Mouse (Mus musculus): ENCODE results near the gene Tbc1d23. TPM values are rescaled to one million over a fixed set of nuclear protein-coding genes. Genes with fewer than 3 reads are reported as not detected.

Tbc1d23 gene
- total RNA-seq, 2 experiments from 2014 or later, result 6.5 to 14.4 TPM

DNA sequence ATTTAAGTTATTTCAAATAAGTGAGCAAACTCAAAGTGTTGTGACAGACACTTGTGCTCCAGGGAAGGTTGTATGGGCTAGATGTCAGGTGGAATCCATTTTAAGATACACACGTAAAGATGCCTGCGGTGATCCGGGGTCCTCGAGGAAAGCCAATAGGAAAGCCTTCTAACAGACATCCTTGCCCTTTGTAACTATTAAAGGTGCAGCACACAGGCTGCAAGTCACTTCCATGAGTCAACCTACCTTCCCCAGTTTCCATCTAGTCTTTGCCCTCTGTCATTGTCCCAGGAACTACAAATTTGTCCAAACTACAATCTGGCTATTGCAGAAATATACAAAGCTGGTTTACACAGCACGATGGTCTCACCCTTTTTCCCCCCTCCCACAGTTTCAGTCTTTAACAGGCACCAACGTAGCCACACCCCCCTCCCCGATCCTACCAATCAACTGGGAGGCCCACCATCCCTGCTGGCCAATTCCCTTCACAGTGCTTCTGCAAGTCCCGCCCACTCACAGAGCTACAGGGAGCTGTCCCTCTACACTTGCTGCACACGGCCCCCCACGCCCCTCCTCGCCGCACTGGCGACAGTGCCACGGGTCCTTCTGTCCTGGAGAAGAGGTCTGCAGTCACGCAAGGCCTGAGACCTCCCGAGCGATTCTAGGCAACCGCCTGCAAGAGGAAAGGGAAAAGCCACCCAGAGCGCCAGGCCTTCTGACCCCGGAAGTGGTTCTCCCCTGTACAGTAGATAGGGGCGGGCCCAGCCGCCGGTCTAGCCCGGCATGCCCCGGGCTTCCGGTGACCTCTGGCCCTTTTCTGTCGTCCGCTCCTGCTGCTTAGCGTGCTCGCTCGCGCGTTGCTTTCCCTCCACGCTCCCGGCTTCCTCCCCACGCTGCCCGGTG lies 110.1 kb downstream of the Tbc1d23 start, which contains the start of gene Tomm70a:
TSS of gene Tomm70a (plus strand) at position 791 of the 903 bp plus-strand sequence.
- peak; percentile 99 for ATAC-seq (replicated peaks; ENCODE audit: low FRiP score, poor library complexity, severe bottlenecking)

Other genes starting within 250 kb of the Tbc1d23 start
- gene Tmem45a2, start 160.1 kb downstream of the Tbc1d23 start, total RNA-seq (2015; ENCODE audit: low replicate concordance), result 0.63 and 2.9 TPM in 2 replicates
- 3.2 TPM in 1 of 2 replicates, not detected in the other for gene Tmem45a2, start 160.1 kb downstream of the Tbc1d23 start, total RNA-seq (2017; ENCODE audit: low replicate concordance)
- 19.4 and 26.3 TPM in 2 replicates for gene Tomm70a, start 109.8 kb downstream of the Tbc1d23 start, total RNA-seq (2015; ENCODE audit: low replicate concordance)
- gene Tomm70a, start 109.8 kb downstream of the Tbc1d23 start, total RNA-seq (2017; ENCODE audit: low replicate concordance), result 13.0 and 15.6 TPM in 2 replicates
- 0.77 and 9.0 TPM in 2 replicates for gene Nit2, start 64.2 kb downstream of the Tbc1d23 start, total RNA-seq (2015; ENCODE audit: low replicate concordance)
- gene Nit2, start 64.2 kb downstream of the Tbc1d23 start, total RNA-seq (2017; ENCODE audit: low replicate concordance), result 3.2 and 11.7 TPM in 2 replicates
- not detected in 2 replicates for gene Tmem30c, start 61.4 kb upstream of the Tbc1d23 start, total RNA-seq (2015; ENCODE audit: low replicate concordance)
- not detected in 2 replicates for gene Tmem30c, start 61.4 kb upstream of the Tbc1d23 start, total RNA-seq (2017; ENCODE audit: low replicate concordance)
- 6.1 and 23.4 TPM in 2 replicates for gene Filip1l, start 121.6 kb upstream of the Tbc1d23 start, total RNA-seq (2015; ENCODE audit: low replicate concordance)
- gene Filip1l, start 121.6 kb upstream of the Tbc1d23 start, total RNA-seq (2017; ENCODE audit: low replicate concordance), result 4.0 and 5.4 TPM in 2 replicates